Mouse (Mus musculus): ENCODE data around the gene Col4a3.

The Col4a3 gene

GRCm38 (mm10) chr1:82586713-82587399 is at the start of gene Col4a3, which contains the start of gene Col4a4:
Col4a3 (plus strand) TSS chr1:82586921.
Col4a4 (minus strand) TSS chr1:82586849.
- in situ Hi-C loops (cut with MboI, MseI) = no loop called here

GRCm38 (mm10) chr1:82537848-82538247 is 48.9 kb upstream of the Col4a3 start:
- in situ Hi-C loops (cut with MboI, MseI) = no loop called here

GRCm38 (mm10) chr1:82540056-82540455 is 46.7 kb upstream of the Col4a3 start:
- in situ Hi-C loops (cut with MboI, MseI) = no loop called here

- in situ Hi-C loops (cut with MboI, MseI) = no loop called here
These were observed 42.8 kb upstream of the Col4a3 start for GRCm38 (mm10) chr1:82543934-82544333.

GRCm38 (mm10) chr1:82544419-82545185 is 42.1 kb upstream of the Col4a3 start:
- in situ Hi-C loops (cut with MboI, MseI) = no loop called here

- in situ Hi-C loops (cut with MboI, MseI) = no loop called here
These were observed 41.3 kb upstream of the Col4a3 start for GRCm38 (mm10) chr1:82545199-82545960.

- in situ Hi-C loops (cut with MboI, MseI) = loop anchor here (5.0 to 10.0 kb wide), 2 partner anchors 93 to 210 kb away; partner anchors contain the start of gene Tm4sf20
These were observed 32.3 kb upstream of the Col4a3 start for GRCm38 (mm10) chr1:82554443-82554850.

GRCm38 (mm10) chr1:82554889-82555288 is 31.8 kb upstream of the Col4a3 start:
- in situ Hi-C loops (cut with MboI, MseI) = loop anchor here (5.0 to 10.0 kb wide), 2 partner anchors 92 to 210 kb away; partner anchors contain the start of gene Tm4sf20

GRCm38 (mm10) chr1:82560223-82560622 is 26.5 kb upstream of the Col4a3 start:
- in situ Hi-C loops (cut with MboI, MseI) = no loop called here

- in situ Hi-C loops (cut with MboI, MseI) = no loop called here
These were observed 17.3 kb upstream of the Col4a3 start for GRCm38 (mm10) chr1:82569405-82569804.

- in situ Hi-C loops (cut with MboI, MseI) = no loop called here
These were observed 15.0 kb upstream of the Col4a3 start for GRCm38 (mm10) chr1:82571758-82572157.

- in situ Hi-C loops (cut with MboI, MseI) = no loop called here
These were observed 11.0 kb upstream of the Col4a3 start for GRCm38 (mm10) chr1:82575681-82576080.

GRCm38 (mm10) chr1:82576182-82576581 is 10.5 kb upstream of the Col4a3 start:
- in situ Hi-C loops (cut with MboI, MseI) = no loop called here

- in situ Hi-C loops (cut with MboI, MseI) = no loop called here
These were observed 9.4 kb upstream of the Col4a3 start for GRCm38 (mm10) chr1:82577339-82577738.

GRCm38 (mm10) chr1:82577915-82578314 is 8.8 kb upstream of the Col4a3 start:
- in situ Hi-C loops (cut with MboI, MseI) = no loop called here

GRCm38 (mm10) chr1:82578320-82578719 is 8.4 kb upstream of the Col4a3 start:
- in situ Hi-C loops (cut with MboI, MseI) = no loop called here

GRCm38 (mm10) chr1:82585981-82586380 is 740 bp upstream of the Col4a3 start:
- in situ Hi-C loops (cut with MboI, MseI) = no loop called here

GRCm38 (mm10) chr1:82590266-82590665 is 3.5 kb downstream of the Col4a3 start:
- in situ Hi-C loops (cut with MboI, MseI) = no loop called here

- in situ Hi-C loops (cut with MboI, MseI) = no loop called here
These were observed 10.3 kb downstream of the Col4a3 start for GRCm38 (mm10) chr1:82596864-82597596.

- in situ Hi-C loops (cut with MboI, MseI) = no loop called here
These were observed 16.7 kb downstream of the Col4a3 start for GRCm38 (mm10) chr1:82603198-82603950.

- in situ Hi-C loops (cut with MboI, MseI) = no loop called here
These were observed 18.6 kb downstream of the Col4a3 start for GRCm38 (mm10) chr1:82605347-82605746.
